Mouse (Mus musculus) hindbrain, embryonic 12.5 days (tissue): Measurements from ENCODE around the gene Ulk1. TPM values are rescaled to one million over a fixed set of nuclear protein-coding genes. Genes with fewer than 3 reads are reported as not detected.

Source experiments
- ATAC-seq: fragments of 200-750 bp; cut with Nextera tagmentation; 2 replicates; pipeline ENCODE4 v1.8.0; 2017; ENCODE audit warnings: moderate TSS enrichment; ENCODE audit not compliant: low FRiP score
- H3K27ac ChIP-seq: fragments of 300-500 bp; sonication (generic); 2 replicates; pipeline ENCODE4 v1.5.1; 2016; ENCODE audit warnings: mild to moderate bottlenecking
- H3K27me3 ChIP-seq: fragments of 300-500 bp; sonication (generic); 2 replicates; pipeline ENCODE4 v1.6.1; 2016; ENCODE audit warnings: mild to moderate bottlenecking
- H3K36me3 ChIP-seq: fragments of 300-500 bp; sonication (generic); 2 replicates; pipeline ENCODE4 v1.6.1; 2016; ENCODE audit warnings: mild to moderate bottlenecking
- H3K4me1 ChIP-seq: fragments of 300-500 bp; sonication (generic); 2 replicates; pipeline ENCODE4 v1.6.1; 2016
- H3K4me2 ChIP-seq: fragments of 300-500 bp; sonication (generic); replicated peaks from 2 replicates; pipeline ENCODE4 v1.6.1; 2016; ENCODE audit warnings: mild to moderate bottlenecking
- H3K4me3 ChIP-seq: fragments of 300-500 bp; sonication (generic); 2 replicates; pipeline ENCODE4 v1.5.1; 2016; ENCODE audit warnings: mild to moderate bottlenecking
- H3K9ac ChIP-seq: fragments of 300-500 bp; sonication (generic); 2 replicates; pipeline ENCODE4 v1.6.1; 2016; ENCODE audit warnings: mild to moderate bottlenecking, moderate library complexity
- H3K9me3 ChIP-seq: fragments of 300-500 bp; sonication (generic); replicated peaks from 2 replicates; pipeline ENCODE4 v1.6.1; 2016; ENCODE audit warnings: mild to moderate bottlenecking
- WGBS: fragments of 180-500 bp; shearing (Covaris S2); methylation state at CpG from one replicate; pipeline ENCODE4 v1.1.7; 2016; 5-methylcytosine and 5-hydroxymethylcytosine counted together
- polyA plus RNA-seq: library from polyadenylated mRNA; unstranded; fragments of >200 nt; fragmentation: Nextera tagmentation; extraction: Ambion mirVana; gene quantifications from 2 replicates; pipeline ENCODE4 v1.2.1, GENCODE M21; 2016

The Ulk1 gene
- polyA plus RNA-seq, 1 experiment from 2014 or later, result 35.4 TPM

DNA sequence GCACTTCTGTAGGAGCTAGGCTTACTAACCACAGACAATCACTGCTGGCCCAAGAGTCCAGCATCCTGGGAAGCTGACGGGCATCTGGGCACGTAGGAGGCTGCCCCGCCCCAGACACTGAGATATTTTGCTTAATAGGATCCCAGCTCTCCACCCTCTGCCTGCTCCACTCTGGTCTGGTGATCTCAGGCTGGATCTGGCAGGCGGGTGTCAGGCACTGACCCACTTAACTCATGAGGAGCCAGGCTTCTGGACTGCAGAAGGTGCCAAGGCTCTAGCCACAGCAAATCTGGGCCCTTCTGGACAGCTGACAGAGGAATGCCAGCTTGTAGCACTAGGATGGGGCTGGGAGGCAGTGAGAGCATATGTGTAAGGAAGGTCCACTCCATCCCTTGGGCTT is 7.7 kb downstream of the Ulk1 start:
- no peak overlapping the region for H3K4me2 ChIP-seq
- no peak overlapping the region; the same call in 1 of the 2 replicates for H3K27ac ChIP-seq
- peaks cover 64% of the 10 kb centered on the region for H3K36me3 ChIP-seq
- no peak overlapping the region for H3K4me3 ChIP-seq
- H3K4me1 ChIP-seq, result peaks cover 24% of the 10 kb centered on the region
- H3K9ac ChIP-seq, result no peak overlapping the region
- ATAC-seq, result no peak
- H3K27me3 ChIP-seq, result no peaks in the 10 kb centered on the region
- H3K9me3 ChIP-seq, result no peaks in the 10 kb centered on the region
- 86% methylated on average over 4 of the region's 4 CpGs for WGBS

DNA sequence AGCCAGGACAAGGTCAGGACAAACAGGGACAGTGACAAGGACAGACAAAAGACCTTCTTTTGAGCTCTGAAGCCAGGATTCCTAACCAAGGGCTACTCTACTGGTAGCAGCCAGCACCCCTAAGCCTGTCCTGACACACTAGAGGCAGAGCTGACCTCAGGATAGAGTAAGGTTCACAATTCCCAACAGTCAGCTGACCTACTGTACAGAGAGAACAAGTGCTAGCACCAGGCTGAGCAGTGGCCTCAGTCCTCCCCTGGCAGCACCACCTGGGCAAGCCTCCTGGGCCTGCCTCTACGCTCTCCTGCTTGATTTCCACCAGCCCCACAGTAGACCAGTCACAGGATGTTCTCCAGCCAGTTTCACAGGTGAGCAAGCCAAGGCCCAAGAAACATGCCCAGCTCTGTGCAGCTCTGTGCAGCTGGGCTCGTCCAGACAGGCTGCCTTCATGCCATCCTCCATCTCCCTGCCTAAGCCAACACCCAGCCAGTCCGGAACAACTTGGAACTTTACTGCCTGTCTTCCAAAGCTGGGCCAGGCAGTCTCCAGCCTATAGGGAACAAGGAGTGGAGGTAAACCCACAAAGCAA is 8.8 kb downstream of the Ulk1 start:
- Histone ChIP-seq H3K9ac (no peak overlapping the region), H3K4me3 (no peak overlapping the region), H3K27me3 (no peaks in the 10 kb centered on the region), H3K36me3 (peaks cover 74% of the 10 kb centered on the region), H3K4me2 (no peak overlapping the region), H3K9me3 (no peaks in the 10 kb centered on the region), H3K27ac (no peak overlapping the region), H3K4me1 (peaks cover 14% of the 10 kb centered on the region)
- 85% methylated on average over 3 of the region's 3 CpGs for WGBS
- ATAC-seq, result no peak

DNA sequence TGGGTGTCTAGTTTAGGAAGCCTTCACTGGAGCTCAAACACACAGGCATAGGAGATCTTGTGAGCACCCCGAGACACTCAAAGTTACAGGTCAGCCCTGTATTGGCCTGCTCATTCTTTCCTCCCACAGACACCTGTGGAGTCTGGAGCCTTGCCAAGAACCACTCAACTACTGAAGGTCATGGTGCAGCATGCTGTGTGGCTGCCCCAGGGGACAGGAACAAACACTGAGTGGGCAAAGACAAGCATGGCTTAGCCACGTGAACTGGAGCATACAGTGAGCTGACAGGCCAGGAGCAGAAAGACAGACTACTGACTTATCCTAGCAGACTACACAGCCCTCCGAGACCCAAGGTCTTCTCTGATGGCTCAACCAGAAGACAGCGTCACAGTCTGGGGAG is 12.2 kb downstream of the Ulk1 start:
- no peak for ATAC-seq
- Histone ChIP-seq H3K9ac (no peak overlapping the region), H3K27me3 (no peaks in the 10 kb centered on the region), H3K27ac (no peak overlapping the region), H3K4me2 (no peak overlapping the region), H3K9me3 (no peaks in the 10 kb centered on the region), H3K4me1 (peaks cover under 1% of the 10 kb centered on the region; the same call in 1 of the 2 replicates), H3K36me3 (peaks cover 93% of the 10 kb centered on the region), H3K4me3 (no peak overlapping the region)
- WGBS, result 74% methylated on average over 4 of the region's 4 CpGs

DNA sequence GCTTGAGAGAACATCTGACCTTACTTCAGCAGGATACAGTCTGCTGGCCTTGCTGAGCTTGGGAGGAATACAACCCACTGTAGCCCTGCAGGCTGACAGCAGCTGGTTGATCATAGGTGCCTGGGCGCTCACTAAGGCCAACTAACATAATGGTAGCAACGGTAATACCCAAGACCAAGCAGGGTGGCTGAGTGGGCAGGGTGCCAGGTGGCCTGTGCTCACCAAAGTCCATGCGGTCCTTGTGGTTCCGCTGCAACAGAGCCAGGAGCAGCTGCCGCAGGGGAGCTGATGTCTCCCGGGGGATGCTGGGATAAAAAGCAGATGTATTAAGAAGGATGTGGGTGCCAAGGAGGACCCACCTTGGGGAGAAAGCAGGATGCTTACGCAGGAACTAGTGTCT is 15.5 kb downstream of the Ulk1 start:
- H3K36me3 ChIP-seq, result peaks cover 98% of the 10 kb centered on the region
- no peaks in the 10 kb centered on the region for H3K9me3 ChIP-seq
- no peak overlapping the region for H3K27ac ChIP-seq
- no peaks in the 10 kb centered on the region for H3K27me3 ChIP-seq
- H3K4me1 ChIP-seq, result no peaks in the 10 kb centered on the region; the same call in 1 of the 2 replicates
- no peak for ATAC-seq
- H3K9ac ChIP-seq, result no peak overlapping the region
- WGBS, result 93% methylated on average over 7 of the region's 7 CpGs
- H3K4me3 ChIP-seq, result no peak overlapping the region
- no peak overlapping the region for H3K4me2 ChIP-seq

DNA sequence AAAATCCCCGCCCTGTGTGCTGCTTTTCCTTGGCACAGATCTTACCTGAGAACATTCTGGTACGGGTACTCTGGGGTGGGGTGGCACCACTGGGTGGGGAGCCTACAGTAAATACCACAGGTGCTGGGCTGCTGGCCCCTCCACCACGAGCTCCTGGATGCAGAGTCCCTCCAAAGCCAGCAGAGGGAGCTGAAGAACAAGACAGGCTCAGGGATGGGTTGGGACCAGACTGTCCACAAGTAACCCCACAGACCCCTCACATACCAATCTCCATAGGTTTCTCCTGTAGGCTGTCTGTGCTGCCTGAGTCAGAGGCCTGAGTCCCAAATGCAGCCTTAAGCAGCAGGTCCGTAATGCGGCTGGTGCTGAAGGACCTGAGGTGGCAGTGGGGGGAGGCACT is 21.2 kb downstream of the Ulk1 start:
- ATAC-seq, result 0 out of 2 replicates have a peak, but pooled peaks have one; percentile 27
- Histone ChIP-seq H3K27me3 (no peaks in the 10 kb centered on the region), H3K4me2 (no peak overlapping the region), H3K27ac (no peak overlapping the region), H3K9me3 (no peaks in the 10 kb centered on the region), H3K4me1 (no peaks in the 10 kb centered on the region), H3K36me3 (peaks cover 92% of the 10 kb centered on the region), H3K9ac (no peak overlapping the region), H3K4me3 (no peak overlapping the region)
- WGBS, result 75% methylated on average over 5 of the region's 5 CpGs

DNA sequence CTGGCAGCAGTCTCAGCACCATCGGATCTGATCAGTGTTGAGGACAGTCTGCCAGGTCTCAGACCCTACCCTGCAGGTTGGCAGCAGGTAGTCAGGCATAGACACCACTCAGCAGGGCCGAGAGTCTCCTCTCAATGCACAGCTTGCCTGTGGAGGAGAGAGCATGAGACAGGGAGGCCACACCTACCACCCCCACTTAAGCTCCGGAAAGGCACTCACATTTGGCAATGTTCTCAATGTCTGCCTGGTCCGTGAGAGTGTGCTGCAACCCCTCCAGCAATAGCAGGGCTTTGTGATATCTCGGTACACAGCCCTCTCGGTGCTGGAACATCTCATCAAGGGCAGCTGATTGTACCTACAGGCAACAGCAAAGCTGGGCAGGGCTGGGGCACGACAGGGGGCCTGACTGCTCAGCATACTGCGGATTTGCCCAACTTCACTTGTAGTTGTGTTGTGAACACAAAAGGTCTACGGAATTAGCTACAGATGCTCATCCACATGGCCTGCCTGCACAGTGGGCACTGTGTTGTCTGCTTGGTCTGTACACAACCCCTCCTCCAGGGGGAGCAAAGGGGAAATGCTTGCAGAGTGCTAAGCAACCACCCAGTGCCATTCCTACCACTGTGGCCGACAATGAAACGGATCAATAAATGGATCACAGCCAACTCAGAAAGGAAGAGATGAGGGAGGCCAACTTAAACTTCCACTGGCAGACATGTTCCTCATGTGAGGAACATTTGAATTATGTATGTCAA is 23.6 kb downstream of the Ulk1 start:
- Histone ChIP-seq H3K27me3 (no peaks in the 10 kb centered on the region), H3K9me3 (no peaks in the 10 kb centered on the region), H3K27ac (no peak overlapping the region), H3K9ac (no peak overlapping the region), H3K4me2 (no peak overlapping the region), H3K4me3 (no peak overlapping the region), H3K4me1 (no peaks in the 10 kb centered on the region; the same call in 1 of the 2 replicates), H3K36me3 (peaks cover 68% of the 10 kb centered on the region)
- WGBS, result 86% methylated on average over 11 of the region's 11 CpGs
- no peak for ATAC-seq

DNA sequence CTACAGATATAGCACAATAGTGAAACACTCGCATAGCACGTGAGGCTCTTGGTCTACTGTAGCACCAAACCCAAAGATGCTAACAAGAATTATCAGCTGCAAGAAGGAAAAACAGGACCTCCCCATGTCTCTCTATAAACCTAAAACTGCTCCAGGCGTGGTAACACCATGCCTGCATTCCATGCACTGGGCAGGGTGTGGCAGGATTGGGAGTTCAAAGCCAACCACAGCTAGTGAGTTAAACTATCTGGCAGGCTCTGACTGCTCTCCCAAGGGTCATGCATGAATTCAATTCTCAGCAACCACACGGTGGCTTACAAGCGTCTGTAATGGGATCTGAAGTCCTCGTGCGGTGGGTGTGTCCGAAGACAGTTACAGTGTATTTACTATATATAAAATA is 26.7 kb downstream of the Ulk1 start:
- 79% methylated on average over 8 of the region's 8 CpGs for WGBS
- Histone ChIP-seq H3K4me1 (peaks cover 19% of the 10 kb centered on the region), H3K9ac (no peak overlapping the region), H3K27ac (no peak overlapping the region), H3K9me3 (no peaks in the 10 kb centered on the region), H3K4me2 (no peak overlapping the region), H3K27me3 (no peaks in the 10 kb centered on the region), H3K36me3 (peaks cover 41% of the 10 kb centered on the region), H3K4me3 (no peak overlapping the region)
- ATAC-seq, result no peak

DNA sequence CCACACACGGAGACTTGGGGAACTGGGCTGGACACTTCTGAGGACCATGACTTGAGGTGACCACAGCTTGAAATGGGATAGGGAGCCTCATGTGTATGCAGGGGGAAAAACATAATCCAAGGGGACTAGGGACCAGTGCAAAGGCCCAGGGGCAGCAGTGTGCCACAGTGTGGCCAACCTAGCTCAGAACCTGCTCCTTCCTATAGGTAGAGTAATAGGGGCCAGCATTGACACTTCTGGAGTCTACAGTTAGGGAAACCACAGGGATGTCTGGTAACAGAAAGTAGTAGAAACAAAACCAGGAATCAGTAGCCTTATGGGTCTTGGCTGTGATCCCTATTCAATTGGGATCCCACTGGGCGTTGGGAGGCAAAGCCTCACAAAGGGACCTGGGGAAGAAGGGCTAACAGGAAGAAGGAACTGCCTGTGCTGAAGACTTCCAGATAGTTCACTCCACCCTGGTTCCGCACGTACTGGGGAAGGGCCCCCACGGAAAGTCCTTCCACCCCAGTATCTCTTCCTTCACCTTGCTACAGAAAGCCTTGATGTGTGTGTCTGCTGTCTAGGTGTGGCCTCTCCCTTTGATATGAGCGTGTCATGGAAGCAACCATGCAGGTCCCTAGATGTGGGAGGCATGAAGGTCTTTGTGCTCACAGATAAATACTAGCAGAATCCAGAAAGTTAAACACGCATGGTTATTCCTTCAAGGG is 28.2 kb downstream of the Ulk1 start:
- no peak for ATAC-seq
- 89% methylated on average over 7 of the region's 7 CpGs for WGBS
- peaks cover 19% of the 10 kb centered on the region for H3K4me1 ChIP-seq

DNA sequence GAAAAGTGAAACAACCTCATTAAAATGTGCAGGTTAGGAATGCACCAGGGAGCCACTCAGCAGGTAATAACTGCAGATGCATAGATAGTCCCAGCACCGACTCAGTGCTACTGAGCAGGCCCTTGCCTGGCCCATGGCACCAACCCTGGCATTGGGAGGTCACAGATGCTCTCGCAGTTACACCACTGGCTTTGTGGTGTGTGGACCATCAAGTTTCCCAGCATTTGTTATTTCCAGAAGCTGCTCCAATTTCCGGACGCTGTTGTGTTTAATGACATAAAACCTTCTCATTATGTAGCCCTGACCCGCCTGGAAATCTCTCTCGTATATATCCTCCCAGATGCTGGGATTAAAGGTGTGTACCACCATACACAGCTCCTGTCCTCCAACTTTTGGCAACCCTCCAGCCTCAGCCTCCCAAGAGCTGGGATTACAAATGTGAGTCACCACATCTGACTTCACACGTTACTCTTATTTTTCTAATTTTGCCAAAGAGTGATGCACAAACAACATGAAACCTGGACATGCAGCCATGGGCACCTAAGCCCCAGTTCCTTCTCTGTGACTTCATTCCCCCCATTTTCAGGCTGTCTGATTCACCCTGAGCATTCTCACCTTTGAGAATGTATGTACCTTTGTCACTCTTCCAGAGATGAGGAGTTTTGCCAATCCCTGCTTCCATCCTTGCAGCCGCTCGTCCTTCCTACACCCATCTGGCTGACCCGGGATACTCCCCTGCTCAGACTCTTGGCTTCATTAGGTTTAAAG is 29.0 kb downstream of the Ulk1 start:
- no peaks in the 10 kb centered on the region for H3K9me3 ChIP-seq
- peak overlapping the region; percentile 88 for H3K9ac ChIP-seq
- peak overlapping the region; percentile 97 for H3K4me2 ChIP-seq
- H3K36me3 ChIP-seq, result peaks cover 40% of the 10 kb centered on the region
- peak; percentile 77 for ATAC-seq
- H3K4me1 ChIP-seq, result peaks cover 19% of the 10 kb centered on the region
- 57% methylated on average over 10 of the region's 10 CpGs for WGBS
- H3K4me3 ChIP-seq, result peak overlapping the region; percentile 91
- H3K27me3 ChIP-seq, result no peaks in the 10 kb centered on the region
- H3K27ac ChIP-seq, result no peak overlapping the region

More for the DNA sequence above, 28.2 kb downstream of the Ulk1 start:
- Histone ChIP-seq H3K36me3 (peaks cover 40% of the 10 kb centered on the region), H3K4me2 (no peak overlapping the region), H3K27me3 (no peaks in the 10 kb centered on the region), H3K9ac (no peak overlapping the region), H3K9me3 (no peaks in the 10 kb centered on the region), H3K4me3 (no peak overlapping the region), H3K27ac (no peak overlapping the region)

DNA sequence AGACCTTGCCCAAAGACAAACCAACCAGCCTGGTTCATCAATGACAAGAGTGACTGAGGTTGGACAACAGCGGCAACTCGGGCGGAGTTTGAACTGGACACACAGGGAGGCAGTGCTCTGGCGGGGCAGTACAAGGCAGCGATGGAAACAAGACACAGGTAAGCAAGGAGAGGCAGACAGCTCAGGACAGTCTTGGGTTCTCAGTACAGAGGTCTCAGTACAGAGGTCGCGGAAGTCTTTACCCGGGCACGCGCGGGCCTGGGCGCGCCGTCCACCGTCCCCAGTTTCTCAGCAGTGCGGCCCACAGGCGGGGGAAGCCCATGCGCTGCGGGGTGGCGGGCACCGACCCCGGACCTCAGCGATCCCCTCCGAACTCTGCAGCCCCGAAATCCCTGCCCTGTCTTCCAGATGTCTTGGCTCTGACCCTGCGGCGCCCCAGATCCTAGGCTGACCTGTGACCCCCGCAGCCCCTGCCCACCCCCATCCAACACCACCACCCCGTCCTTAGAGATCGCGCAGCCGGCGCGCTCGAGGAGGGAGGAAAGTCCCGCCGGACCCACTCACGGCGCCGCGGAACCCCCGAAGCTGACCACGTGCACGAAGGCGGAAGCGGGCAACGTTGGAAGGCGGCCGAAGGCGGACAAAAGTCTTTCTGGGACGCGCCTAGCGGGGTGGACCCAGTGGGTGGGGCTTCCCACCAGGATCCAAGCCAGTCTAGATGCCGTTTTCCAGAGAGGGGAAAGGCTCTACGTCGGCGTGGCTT is 29.7 kb downstream of the Ulk1 start, which contains the start of gene Pus1:
Pus1 (minus strand) TSS at position 662 of the 763 bp plus-strand sequence.
- Histone ChIP-seq H3K36me3 (peaks cover 40% of the 10 kb centered on the region), H3K4me2 (peak within 1 kb of the TSS; percentile 97), H3K4me1 (peaks cover 19% of the 10 kb centered on the region), H3K9ac (peak within 1 kb of the TSS; percentile 88), H3K4me3 (peak within 1 kb of the TSS; percentile 91), H3K27me3 (no peaks in the 10 kb centered on the region), H3K9me3 (no peaks in the 10 kb centered on the region), H3K27ac (peak within 1 kb of the TSS; percentile 12; the same call in 1 of the 2 replicates)
- ATAC-seq, result peak; percentile 87
- under 1% methylated on average over 57 of the region's 57 CpGs for WGBS

DNA sequence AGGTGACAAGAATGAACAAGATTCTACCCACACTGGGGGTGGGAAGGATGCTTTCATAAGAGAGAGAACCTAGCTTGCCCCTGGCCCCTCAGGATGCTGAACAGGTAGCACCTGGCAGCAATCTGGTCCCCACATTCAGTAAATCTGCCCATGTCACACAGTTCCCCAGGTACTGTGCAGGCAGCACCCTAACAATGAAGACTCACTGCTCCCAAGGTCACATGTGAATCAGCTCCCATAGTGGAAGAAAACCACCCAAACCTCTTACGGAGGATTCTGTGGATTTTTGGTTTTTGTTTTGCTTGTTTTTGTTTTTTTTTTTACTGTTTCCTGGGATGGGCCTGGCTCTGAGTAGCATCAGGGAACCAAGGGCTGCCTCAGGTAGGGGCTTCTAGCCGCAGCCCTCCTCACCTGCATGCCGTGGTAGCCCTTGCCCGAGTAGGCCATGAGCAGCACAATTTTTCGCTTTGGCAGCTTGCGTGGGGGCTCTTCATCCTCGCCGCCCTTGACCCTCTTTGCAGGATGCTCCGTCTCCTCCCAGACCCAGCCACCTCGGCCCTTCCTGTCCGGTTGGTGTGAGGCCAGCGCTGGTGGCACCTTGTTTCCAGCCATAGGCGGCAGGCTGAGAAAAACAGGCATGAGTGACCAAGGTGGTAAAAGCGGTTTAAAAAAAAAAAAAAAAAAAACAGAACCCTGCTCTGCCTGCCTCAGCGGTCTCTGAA is 30.5 kb downstream of the Ulk1 start:
- peaks cover 19% of the 10 kb centered on the region for H3K4me1 ChIP-seq
- no peak for ATAC-seq
- H3K9me3 ChIP-seq, result no peaks in the 10 kb centered on the region
- H3K4me3 ChIP-seq, result peak overlapping the region; percentile 91
- peak overlapping the region; percentile 97 for H3K4me2 ChIP-seq
- no peaks in the 10 kb centered on the region for H3K27me3 ChIP-seq
- WGBS, result 22% methylated on average over 15 of the region's 15 CpGs
- H3K36me3 ChIP-seq, result peaks cover 43% of the 10 kb centered on the region
- H3K27ac ChIP-seq, result no peak overlapping the region
- peak overlapping the region; percentile 88 for H3K9ac ChIP-seq
